Mouse (Mus musculus) R1 (cell line): ENCODE data around the gene Necab3.

Source experiments
- DNase-seq: peaks from one replicate; pipeline ENCODE4 v3.0.0-alpha.2; 2018; ENCODE audit warnings: low read depth, low spot score

Necab3 gene

DNA sequence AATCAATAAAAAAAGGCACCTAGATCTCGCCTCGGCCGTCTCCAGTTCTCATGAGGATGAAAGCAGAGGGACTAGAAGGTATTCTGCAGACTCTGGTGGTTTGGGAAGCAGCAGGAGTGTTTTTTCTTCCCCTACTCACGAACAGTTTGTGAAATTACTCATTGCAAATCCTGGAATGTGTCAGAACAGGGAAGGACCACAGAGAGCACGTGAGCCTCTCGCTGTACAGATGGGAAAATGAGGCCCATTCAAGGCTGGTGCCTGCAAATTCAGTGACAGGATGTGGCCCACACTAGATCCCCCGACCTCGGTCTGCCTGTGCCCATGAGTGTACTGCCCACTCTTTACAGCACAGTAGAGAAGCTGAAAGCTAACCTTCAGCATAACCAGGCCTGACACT lies 13.3 kb upstream of the Necab3 start:
- DNase-seq: no peak

DNA sequence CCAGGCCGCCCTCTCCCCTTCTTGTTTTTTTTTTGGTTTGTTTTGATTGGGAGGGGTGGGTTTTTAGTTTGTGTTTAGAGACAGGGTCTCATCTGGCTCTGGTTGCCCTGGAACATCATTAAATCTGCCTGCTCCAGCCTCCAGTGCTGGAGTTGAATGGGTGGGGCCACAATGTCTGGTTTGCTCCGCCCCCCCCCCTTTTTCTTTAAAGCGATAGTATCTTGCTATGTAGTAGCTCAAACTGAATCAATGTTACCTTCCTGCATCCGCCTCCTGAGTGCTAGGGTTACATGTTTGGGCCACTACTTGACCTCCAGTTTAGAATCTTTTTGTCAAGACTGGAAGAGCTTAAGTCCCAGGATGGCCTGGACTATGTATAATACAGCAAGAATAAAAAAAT lies 12.6 kb upstream of the Necab3 start:
- DNase-seq: peak; percentile 56

DNA sequence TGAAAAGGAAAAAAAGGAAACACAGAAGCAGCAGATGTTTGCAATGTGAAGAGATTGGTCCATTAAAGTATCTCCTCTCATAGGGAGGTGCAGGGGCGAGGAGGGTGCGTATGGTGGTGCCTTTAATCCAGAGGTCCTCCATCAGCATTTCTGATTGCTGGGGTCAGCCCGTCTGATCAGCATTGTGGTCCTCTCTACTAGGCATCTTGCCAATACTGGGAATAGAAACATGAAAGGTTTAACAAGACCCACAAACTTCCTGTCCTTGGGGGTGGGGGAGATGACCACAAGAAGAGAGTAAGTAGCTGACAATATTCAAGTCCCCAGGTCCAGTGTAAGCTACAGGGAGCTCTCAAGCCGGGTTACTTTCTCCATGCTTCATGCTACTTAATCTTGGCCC lies 12.0 kb upstream of the Necab3 start:
- no peak for DNase-seq

DNA sequence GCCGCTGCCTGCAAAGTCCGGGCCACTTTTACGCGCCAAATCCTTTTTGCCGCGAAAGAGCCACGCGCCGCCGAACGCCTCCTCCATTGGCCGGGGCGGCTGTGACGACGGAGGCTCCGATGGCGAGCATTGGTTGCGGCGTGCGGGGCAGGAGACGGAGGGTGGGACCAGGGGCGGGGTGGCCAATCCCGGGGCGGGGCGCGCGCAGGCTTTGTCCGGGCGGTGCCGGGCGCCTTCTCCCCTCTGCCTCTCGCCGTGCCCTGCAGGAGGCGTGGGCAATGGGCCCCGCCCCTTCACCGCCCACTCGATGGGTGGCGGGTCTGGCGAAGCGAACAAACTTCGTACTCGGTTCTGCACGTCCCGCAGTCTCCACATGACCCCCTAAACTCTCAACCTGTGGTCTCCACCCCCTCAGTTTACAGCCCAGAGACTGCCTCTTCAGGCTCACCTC lies 11.2 kb upstream of the Necab3 start, which contains the start of gene E2f1:
Gene E2f1 (minus strand): TSS at position 57 of the 451 bp plus-strand sequence.
- DNase-seq: peak; percentile 96

DNA sequence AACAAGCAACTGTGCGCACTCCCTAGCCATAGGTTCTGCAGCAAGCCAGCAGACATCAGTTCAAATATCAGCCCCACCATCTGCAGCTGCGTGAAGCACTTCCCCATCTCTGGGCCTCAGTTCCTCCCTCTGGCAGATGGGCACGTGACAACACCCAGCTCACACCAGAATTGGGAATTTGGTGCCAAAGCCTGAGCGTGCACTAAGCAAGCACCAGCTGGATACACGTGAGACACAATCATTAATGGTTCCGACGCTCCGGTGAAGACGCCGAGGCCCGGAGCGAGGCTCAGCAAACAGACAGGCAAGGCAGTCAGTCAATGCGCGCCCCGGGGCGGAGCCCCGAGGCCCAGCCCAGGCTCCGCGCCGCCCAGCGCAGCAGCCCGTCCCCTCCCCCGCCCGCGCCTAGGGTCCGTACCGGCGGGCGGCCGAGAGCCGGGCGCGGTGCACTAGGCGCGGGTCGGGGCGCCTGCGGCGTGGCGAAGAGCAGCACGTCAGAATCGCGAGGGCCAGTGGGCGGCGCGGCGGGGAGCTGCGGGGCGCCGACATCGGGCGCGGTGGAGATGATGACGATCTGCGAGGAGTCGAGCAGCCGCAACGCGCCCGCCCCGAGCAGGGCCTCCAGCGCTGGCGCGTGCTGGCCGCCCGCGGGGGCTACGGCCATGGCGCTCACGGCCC lies 10.5 kb upstream of the Necab3 start:
- DNase-seq: peak; percentile 84

DNA sequence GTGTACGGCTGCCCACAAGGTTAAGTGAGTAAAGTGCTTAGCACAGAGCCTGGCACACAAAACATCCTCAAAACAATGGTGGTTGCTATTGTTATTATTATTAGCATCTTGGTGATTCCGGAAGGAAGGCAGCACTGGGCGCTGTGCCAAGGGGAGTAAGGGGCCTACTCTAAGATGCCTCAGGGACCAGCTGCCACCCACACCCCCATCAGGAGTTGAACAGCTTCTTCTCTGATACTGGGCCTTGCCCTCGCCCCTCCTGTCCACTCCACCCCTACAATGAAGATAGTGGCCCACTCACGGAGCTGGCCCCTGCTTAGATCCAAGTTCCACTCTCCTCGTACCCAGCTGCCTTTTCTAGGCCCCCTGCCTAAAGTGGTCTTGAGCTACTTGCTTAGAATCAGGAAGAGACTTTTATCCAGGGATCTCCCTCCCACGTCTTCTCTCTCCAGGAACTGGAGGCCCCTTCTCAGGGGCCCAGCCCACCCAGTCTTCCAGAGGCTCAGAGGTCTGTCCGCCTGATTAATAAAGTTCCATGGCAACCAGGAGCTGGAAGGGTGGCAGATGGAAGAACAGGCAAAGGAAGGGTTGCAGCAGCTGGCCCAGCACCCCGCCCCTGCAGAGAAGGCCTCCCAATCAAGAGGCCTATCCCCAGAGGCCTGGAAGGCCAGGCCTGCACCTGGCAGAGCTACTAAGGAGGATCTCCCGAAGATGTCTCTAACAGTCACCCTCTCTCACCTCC lies 9.8 kb upstream of the Necab3 start:
- DNase-seq: peak; percentile 77

DNA sequence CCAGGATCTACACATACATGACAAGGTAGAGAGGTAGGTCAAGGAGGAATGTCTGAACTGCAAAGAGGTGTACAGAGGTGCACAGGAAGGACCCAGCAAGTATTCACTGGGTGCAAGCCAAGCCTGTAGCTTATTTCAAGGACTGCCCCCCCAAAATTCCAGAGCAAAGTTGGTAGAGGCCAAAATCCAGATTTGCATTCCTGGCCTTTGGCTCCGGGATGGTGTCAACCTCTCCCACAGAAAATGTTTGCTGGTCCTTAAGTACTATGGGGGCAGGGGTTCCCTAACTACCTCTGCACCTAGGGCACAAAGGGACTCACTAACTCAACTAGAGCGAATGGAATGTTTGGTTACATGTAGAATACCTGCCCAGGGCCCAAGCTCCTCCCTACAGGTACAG lies 9.1 kb upstream of the Necab3 start:
- DNase-seq: no peak

DNA sequence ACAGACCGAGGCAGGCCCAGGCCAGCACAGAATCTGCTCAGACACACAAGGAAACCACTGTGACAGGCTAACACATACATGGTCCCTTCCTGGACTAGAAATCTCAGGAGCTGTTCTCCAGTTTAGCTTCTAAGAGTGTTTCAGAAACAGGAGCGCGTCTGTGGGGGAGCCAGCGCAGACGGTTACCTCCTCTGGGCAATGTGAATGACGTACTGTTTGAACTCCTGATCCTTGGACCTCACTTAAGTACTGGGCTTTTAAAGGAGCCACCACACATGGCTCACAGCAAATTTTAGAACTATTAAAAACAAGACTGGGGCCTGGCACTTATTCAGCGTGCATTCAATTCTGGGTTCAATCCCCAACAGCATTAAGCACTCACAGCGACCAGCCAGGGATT lies 8.0 kb upstream of the Necab3 start:
- no peak for DNase-seq

DNA sequence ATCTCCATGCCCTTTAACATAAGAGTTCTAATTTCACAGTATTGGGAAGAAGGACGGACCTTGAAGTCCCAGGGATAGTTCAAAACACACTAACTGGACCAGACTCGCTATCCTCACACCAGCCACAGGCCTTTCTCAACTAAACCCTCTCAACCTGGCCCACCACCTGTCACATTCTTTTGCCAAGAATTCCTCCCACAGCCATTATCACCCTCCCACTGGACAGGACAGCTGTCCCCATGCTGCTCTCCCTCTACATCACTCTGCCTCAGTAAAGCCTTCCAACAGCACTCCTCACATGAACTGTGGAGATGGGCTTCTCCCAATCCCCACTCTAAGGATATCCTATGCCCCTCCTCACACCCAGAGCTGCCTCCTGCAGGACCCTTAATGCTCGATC lies 6.9 kb upstream of the Necab3 start:
- DNase-seq: no peak

DNA sequence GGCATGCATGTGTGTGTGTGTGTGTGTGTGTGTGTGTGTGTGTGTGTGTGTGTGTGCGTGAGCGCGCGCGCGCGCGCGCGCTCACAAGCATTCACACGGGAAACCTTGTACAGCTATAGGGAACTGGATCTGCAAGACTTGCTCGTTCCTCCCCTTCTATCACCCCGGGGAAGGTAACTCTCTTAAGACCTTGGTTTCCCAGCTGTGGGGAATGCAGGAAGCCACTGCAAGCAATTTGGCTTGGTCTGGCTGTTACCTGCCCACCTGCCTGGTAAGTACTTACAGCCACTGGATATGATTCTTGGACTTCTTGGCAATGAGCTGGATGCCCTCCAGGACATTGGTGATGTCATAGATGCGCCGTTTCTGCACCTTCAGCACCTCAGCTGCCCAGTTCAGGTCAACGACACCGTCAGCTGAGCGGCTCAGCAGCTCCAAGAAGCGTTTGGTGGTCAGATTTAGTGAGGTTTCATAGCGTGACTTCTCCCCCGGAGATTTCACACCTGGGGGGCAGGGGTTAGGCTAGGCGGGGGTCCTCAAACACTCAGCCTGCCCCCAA lies 5.0 kb upstream of the Necab3 start:
- DNase-seq: no peak

DNA sequence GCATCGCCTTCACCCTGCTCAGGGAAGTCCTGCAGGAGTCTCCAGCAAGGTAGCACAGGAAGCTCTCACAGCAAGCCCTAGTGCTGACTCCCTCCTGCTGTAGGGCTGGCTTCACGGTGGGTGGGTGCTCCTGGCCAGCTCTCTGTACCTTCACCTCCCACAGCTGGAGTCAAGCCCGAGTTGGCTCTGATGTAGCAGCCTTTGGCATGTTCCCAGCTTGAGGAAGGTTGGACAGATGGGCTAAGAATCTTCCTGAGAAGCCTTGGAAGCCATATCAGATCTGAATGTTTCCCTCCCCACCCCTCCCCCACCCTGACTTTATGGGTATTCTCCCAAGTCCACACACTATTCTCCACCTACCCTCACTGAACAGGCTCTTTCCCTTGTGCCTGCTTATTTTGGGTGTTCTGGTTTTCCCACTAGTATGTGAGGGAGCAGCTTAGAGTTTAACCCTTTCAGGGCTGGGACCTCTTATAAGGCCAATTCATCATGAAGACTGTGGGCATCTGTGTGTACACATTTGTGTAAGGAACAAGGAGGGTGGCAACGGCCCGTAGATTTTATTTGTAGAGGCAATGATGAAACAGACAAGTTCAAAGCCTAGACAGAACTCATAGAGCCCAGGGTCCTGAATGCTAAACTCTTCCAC lies 1.4 kb downstream of the Necab3 start:
- DNase-seq: no peak

DNA sequence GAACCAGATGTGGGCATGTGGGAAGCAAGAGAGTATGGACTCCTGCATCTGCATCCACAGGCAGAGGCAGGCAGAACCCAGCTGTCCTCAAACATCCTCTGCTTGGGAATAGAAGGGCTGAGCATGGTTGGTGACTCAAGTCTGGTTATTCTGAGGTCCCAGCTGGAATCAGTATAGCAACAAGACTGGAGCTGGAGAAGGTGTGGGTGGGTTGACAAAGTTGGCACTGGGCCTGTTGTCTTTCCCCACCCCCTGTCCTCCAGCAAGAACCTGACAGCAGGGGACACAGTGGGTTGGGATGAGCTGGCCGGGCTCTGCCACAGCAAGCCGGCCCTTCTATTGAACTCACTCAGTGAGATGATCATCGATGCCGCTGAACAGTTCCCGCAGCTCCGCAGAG lies 3.5 kb downstream of the Necab3 start:
- DNase-seq: no peak

DNA sequence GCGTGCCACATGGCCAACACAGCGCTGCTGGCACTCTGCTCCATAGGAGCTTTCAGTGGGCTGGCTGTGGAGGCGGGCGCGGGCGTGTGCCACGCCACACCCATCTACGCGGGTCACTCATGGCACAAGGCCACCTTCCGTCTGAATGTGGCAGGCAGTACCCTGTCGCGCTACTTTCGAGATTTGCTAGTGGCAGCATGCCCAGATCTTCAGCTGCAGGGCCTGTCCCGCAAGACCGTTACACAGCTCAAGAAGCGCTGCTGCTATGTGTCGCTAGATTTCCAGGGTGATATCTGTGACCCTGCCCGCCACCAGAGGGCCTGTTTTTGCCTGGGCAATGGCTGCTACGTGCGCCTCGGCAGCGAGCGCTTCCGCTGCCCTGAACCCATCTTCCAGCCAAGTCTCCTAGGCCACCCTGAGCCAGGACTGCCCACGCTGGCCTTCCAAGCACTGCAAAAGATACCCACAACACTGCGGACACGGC lies 6.2 kb downstream of the Necab3 start:
- DNase-seq: peak; percentile 69

DNA sequence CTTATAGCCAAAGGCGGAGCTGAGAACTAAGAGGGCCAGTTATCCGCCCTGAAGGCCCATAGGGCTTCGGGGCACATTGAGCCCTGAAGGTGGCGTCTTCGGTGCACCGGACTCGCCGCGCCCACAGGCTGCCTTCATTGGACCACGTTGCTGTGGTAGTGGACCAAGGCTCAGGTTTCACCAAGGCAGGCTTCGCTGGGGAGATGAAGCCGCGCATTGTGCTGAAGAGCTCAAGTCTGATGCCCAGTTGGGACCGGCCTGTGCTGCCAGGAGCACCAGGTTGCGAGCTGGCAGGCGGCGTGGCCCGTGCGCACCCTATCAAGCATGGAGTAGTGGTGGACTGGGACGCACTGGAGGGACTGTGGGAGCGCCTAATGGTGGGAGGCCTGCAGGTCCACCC lies 6.8 kb downstream of the Necab3 start:
- DNase-seq: peak; percentile 51

DNA sequence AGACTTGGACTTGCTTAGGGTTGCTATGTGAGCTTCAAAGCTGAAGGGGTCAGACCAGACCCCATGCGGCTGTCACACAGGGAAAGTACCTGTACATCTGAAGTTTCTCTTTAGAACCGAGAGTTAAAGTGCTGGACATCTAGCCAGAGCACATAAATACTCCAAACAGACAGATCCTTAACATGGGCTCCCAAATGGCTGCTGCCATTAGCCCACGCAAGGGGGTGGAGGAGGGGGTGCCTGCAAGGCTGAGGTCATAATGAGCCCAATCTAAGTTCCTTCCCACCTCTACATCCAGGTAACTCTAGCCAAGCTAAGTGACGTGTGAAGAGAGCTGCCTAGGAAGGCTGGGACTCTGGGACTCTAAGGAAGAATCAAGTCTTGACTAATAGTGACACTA lies 7.2 kb downstream of the Necab3 start, which contains the start of gene Actl10:
Gene Actl10 (plus strand): TSS at position 301 of the 400 bp plus-strand sequence.
- DNase-seq: no peak

DNA sequence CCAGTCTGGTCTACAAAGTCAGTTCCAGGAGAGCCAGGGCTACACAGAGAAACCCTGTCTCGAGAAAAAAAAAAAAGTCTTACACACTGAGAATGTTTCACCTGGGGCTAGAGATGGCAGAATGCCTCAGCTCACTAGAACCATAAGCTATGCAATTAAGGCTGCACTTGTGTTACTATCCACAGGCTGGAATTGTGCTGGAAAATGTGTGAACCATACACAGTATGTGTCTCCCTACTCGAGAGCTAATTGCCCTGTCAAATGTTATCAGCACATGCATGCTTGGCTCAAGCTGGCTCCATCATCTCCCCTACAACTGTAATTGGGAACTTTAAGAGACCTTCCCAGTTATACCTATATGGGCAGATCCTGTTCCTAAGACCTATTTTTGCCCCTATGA lies 7.8 kb downstream of the Necab3 start:
- DNase-seq: no peak

DNA sequence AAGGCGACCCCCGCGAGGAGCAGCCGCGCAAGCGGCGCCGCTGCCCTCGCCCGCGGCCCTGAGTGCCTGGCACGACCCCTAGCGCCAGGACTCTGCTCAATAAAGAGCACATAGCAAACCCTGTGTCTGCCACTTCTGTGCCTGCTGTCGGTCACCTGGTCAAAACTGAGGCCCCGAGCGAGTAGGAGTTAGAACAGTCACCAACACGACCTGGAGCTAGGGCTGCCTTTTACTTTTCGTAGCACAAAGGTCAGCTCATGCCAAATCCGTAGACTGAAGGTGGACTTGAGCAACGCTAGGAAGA lies 8.9 kb downstream of the Necab3 start:
- no peak for DNase-seq

DNA sequence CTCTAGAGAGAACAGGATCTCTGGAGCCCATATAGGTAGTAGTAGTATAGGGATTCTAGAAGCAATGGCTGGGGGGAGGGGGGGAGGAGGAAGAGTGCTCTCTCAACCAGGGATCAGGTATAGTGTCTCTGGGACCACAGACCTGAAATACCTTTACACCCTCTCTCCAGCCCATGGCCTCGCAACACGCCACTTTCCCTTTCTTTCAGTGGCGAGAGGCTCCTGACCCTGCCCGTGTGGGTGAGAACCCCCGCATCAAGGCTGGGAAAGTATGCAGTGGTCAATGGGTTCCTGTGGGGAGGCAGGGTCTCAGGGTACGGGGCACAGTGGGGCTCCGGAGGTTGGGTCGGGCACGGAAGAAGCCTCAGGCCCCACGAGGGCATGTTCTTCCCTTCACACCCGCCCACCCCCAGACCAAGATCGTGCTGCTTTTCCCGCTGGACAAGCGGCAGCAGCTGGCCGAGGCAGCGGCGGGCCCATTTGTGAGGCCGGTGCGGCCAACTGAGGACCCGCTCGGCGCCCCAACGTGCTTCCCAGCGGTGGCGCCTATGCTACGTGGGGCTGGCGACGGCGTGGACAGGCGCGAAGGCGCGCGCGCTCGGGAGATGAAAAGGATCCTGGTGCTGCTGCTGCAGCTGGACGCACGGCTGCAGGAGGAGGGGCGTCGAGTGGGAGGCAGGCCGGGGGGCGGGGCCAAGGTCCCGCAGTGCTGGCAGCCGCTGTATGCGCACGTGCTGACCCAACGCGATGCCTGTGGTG lies 9.4 kb downstream of the Necab3 start:
- DNase-seq: peak; percentile 74

DNA sequence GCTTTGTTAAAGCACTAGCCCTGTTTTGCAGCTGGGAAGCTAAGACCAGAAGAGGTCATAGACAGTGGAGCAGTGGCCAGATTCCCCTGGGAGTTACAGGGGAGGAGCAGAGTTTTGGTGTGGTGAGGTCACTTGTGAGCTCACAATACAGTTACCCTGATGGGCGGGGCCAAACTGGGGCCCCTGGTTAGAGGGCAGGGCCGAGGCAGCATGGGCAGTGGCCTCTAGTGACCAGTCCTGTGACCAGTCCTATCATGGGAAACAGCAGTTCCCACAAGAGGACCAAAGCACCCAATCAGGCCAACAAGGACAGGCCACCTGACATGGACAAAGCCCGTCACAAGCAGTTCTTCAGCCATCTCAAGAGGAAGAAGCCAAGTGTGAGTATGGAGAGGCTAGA lies 10.0 kb downstream of the Necab3 start:
- DNase-seq: no peak

DNA sequence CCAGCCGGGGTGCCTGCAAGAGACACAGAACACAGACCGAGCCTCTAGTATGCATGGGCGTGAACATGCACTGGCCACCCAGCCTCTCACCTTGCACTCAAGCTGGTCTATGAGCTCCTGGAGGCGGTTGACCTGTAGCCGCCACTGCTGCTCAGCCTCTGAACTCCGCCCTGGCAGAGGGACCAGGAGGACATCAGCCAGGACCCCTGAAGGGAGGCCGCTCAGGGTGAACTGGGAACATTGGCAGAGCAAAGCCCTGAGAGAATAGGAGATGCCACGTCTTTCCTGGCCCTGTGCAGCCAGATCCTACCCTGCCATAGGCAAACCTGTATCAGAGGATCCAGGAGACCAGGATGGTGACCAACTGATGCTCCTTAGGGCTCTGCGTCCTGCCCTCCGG lies 12.0 kb downstream of the Necab3 start, which contains the start of gene 1700003F12Rik:
Gene 1700003F12Rik (plus strand): TSS at position 375 of the 400 bp plus-strand sequence.
- no peak for DNase-seq

DNA sequence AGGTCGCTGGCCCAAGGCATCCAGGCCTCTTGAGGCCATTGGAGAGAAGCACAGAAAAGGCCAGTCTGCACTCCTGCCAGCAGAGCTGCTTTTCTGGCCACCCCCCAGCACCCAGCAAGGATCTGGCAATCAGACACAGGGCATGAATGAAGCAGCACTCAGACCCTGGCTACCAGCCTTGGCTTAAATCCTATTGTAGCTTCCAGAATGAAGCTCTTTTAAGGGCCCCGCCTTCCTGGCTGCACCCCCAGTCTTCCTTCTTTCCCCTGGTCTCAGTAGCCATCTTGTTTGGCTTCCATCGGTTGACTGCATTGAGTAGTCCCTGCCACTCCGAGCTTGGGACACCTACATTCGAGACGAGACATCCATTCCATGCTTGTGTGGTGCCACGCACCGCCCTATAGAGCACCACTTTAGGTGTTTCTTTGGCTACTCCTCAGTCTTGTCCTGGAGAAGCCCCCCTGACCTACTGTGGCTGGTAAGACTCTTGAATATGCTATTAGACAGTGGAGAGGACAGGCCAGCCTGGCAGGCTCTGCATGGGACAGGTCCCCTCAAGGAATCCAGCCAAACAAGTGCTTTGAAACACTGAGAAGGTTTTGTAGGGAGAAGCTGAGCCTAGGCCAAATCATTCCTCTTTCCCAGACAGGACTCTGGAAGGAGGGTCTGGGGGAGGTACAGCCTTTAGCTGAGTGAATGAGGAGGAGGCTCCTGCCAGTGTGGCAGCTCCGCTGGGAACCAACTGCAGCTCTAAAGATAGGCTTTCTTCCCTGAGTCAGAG lies 14.9 kb downstream of the Necab3 start:
- DNase-seq: no peak
